Mouse (Mus musculus): ENCODE measurements around the gene Vav3.

- TF ChIP-seq POLR2A (IDR thresholded peaks at IDR 0.05; ENCODE audit: insufficient read depth, low read depth, low read length) (no peak), CTCF (IDR thresholded peaks at IDR 0.05) (no peak), EP300 (IDR thresholded peaks at IDR 0.05; ENCODE audit: insufficient read depth, low read depth, low read length) (no peak)
Measured at GRCm38 (mm10) chr3:109299303-109300074, 41.0 kb upstream of the Vav3 start.
